Mouse (Mus musculus) C2C12 (cell line): ENCODE data around the gene Dapp1.

ENCODE experiments used
- CTCF ChIP-seq: IDR thresholded peaks from one replicate; pipeline ENCODE4 v1.5.1; 2011; ENCODE audit not compliant: control insufficient read depth, insufficient read depth, insufficient read length
- MYOG ChIP-seq: IDR thresholded peaks from one replicate; pipeline ENCODE4 v1.6.1; 2011; ENCODE audit not compliant: control insufficient read depth, insufficient read length; ENCODE audit errors: extremely low read depth
- USF1 ChIP-seq: IDR thresholded peaks from one replicate; pipeline ENCODE4 v1.6.1; 2011; ENCODE audit warnings: low read depth, mild to moderate bottlenecking, control low read depth, moderate library complexity

DNA sequence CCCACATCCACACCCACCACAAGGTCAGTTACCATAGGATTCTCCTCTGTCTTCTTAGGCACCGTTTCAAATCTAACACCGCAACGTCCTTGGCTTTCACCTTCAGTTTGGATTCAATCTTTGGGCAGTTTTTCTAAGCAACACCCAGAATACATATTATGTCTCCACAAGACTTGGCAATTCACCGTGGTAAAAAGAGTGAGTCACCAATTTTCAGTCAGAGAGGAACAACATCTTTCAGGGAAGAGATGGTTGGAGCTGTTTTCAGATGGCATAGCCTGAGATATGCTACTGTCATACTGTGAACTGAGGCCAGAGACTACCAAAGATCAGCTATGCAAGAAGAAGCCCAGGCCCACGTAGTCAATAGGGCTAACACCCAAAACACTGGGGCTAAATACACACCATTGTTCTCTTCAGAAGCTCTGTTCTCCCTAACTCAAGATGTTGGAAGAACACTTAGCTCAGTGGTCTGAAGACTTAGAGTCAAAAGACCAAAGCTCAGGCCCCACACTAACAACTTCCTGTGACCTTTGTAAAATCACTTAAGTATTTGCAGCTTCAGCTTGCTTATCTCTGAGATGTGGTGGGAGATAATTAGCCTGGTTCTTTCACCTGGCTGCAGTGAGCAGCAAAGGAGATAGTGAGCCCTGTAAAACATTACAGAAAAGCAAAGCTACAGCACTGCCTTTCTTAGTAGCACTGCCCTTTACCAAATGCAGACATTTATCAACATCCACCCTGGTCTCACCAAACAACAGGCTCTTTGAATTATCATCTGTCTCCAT is 46.4 kb upstream of the Dapp1 start:
- TF ChIP-seq CTCF (no peak), MYOG (no peak), USF1 (no peak)
